Mouse (Mus musculus) midbrain, postnatal 0 days (tissue): ENCODE measurements at regions not wholly inside any gene's neighbourhood (a gene's known extent, or its start where the extent isn't known, plus 50 kb on each side); places are given as distances from the start of the nearest gene placed in this dataset.

Source experiments
- ATAC-seq: fragments of 200-750 bp; cut with Nextera tagmentation; 2 replicates; pipeline ENCODE4 v1.8.0; 2017; ENCODE audit warnings: moderate number of reproducible peaks, mild to moderate bottlenecking, moderate TSS enrichment, moderate library complexity; ENCODE audit not compliant: low FRiP score
- DNase-seq: peaks from one replicate; pipeline ENCODE4 v3.0.0-alpha.2; 2015; ENCODE audit warnings: low spot score
- H3K27ac ChIP-seq: fragments of 300-500 bp; sonication (generic); 2 replicates; pipeline ENCODE4 v1.5.1; 2014; ENCODE audit warnings: low read depth, mild to moderate bottlenecking, low read length, mixed read lengths
- H3K27me3 ChIP-seq: fragments of 300-500 bp; sonication (generic); 2 replicates; pipeline ENCODE4 v1.6.1; 2014; ENCODE audit warnings: low read length, control low read depth, mixed read lengths; ENCODE audit not compliant: insufficient read depth
- H3K36me3 ChIP-seq: fragments of 300-500 bp; sonication (generic); 2 replicates; pipeline ENCODE4 v1.6.1; 2014; ENCODE audit warnings: low read length, control low read depth, mixed read lengths; ENCODE audit not compliant: insufficient read depth
- H3K4me1 ChIP-seq: fragments of 300-500 bp; sonication (generic); 2 replicates; pipeline ENCODE4 v1.6.1; 2014; ENCODE audit warnings: mild to moderate bottlenecking, control low read depth, antibody characterized with exemption, low read length, mixed read lengths; ENCODE audit not compliant: insufficient read depth
- H3K4me2 ChIP-seq: fragments of 300-500 bp; sonication (generic); 2 replicates; pipeline ENCODE4 v1.6.1; 2014; ENCODE audit warnings: low read depth, mild to moderate bottlenecking, low read length, mixed read lengths; ENCODE audit not compliant: poor library complexity, severe bottlenecking
- H3K4me3 ChIP-seq: fragments of 300-500 bp; sonication (generic); 2 replicates; pipeline ENCODE4 v1.5.1; 2014; ENCODE audit warnings: low read depth, mild to moderate bottlenecking, low read length, moderate library complexity
- H3K9ac ChIP-seq: fragments of 300-500 bp; sonication (generic); replicated peaks from 2 replicates; pipeline ENCODE4 v1.6.1; 2014; ENCODE audit warnings: mild to moderate bottlenecking, low read length, moderate library complexity, mixed read lengths; ENCODE audit not compliant: poor library complexity, severe bottlenecking
- H3K9me3 ChIP-seq: fragments of 300-500 bp; sonication (generic); 2 replicates; pipeline ENCODE4 v1.6.1; 2016; ENCODE audit warnings: low read length, control low read depth
- CTCF ChIP-seq: IDR thresholded peaks from 2 replicates; pipeline ENCODE4 v1.5.1; 2016; ENCODE audit warnings: antibody characterized with exemption, mild to moderate bottlenecking
- WGBS: fragments of 180-500 bp; shearing (Covaris S2); extraction: QIAGEN DNeasy Blood & Tissue Kit; methylation state at CpG from one replicate; pipeline ENCODE4 v1.1.7; 2014; 5-methylcytosine and 5-hydroxymethylcytosine counted together

DNA sequence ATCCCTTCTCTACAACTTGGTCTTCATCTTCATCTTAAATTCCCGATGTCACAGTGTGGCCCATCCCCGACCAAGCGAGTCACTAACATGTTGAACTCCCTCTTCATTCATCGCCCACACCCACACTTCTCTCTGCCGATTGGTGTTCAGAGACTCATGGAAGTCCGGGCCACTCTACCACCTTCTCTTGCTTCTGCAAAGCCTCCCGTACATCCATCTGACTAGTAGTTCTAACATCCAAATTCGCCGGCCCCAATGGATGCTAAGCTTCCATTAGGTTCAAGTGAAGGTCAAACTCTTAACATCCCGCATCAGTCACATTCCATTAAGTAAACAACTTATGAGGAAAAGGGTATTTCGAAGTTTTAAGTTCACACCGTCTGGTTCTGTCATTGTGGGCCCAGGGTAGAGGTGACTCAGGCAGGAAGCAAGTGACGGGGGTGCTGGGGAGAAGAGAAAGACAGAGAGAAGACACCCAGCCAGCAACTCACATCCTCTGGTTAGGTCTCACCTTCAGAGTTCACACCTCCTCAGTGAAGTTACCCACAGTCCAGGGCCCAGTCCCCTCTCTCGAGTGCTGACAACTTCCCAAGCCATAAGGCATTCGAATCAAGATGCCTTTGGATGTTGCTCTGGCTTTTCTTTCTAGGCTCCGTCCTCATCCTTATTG lies 61.0 kb upstream of the Ubash3b start:
- Histone ChIP-seq H3K9me3 (no peaks in the 10 kb centered on the region), H3K27ac (no peak overlapping the region), H3K9ac (no peak overlapping the region), H3K4me3 (no peak overlapping the region), H3K4me2 (no peak overlapping the region), H3K27me3 (no peaks in the 10 kb centered on the region), H3K36me3 (no peaks in the 10 kb centered on the region), H3K4me1 (no peaks in the 10 kb centered on the region)
- DNase-seq = no peak
- no peak for ATAC-seq
- 95% methylated on average over 16 of the region's 16 CpGs for WGBS
- no peak for TF ChIP-seq CTCF

DNA sequence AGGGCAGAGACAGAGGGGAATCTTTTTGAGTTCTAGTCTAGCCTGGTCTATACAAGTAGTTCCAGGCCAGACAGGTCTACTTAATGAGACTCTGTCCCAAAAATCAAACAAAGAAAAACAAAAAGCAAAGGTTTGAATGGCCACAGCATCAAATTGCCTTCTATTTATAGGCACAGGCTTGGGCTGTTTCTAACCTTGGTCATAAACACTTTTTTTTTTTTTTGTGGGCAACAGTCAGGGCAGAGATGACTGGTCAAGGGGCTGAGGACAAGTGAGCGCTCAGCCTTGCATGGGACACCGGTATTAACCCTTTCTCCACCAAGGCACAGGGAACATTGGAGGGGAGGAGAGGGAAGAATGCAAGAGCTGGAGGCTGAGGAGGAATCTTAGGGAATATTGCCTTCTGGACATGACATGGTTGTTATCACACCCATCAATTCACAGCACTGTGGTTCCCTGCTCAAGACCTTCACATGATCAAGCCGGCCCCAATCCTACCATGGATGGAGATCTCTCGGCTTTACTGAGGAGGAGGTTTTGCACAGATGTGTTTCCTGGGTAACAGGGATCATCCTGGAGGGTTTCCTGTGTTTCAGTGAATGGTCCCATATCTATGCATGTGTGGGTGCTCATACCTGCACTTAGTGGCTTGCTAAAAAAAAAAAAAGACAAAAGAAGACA lies 59.8 kb upstream of the Ubash3b start:
- no peak for DNase-seq
- Histone ChIP-seq H3K9ac (no peak overlapping the region), H3K4me3 (no peak overlapping the region), H3K27ac (no peak overlapping the region), H3K9me3 (no peaks in the 10 kb centered on the region), H3K4me2 (no peak overlapping the region), H3K4me1 (no peaks in the 10 kb centered on the region), H3K36me3 (no peaks in the 10 kb centered on the region), H3K27me3 (no peaks in the 10 kb centered on the region)
- WGBS = 78% methylated on average over 4 of the region's 4 CpGs
- TF ChIP-seq CTCF = no peak
- ATAC-seq = no peak

DNA sequence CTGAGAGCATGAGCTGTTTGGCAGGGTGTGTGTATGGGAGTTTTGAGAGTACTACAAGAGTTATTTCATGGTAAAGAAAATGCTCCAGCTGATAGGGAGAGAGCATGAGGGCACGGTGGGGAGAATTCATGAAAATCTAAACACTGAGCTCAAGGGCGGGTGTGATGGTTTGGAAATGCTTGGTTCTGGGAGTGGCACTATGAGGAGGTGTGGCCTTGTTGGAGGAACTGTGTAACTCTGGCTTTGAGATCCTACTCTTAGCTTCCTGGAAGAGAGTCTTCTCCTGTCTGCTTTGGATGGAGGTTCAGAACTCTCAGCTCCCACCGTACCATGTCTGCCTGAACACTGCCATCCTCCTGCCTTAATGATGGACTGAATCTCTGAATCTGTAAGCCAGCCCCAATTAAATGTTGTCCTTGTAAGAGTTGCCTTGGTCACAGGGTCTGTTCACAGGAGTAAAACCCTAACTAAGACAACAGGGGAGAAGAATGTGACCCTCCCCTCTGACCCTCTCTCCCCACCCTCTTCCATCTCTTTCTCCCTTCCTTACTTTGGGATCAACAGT lies 58.7 kb upstream of the Ubash3b start:
- H3K27me3 ChIP-seq = no peaks in the 10 kb centered on the region
- DNase-seq (no peak), ATAC-seq (no peak)
- 94% methylated on average over 3 of the region's 3 CpGs for WGBS
- no peak overlapping the region for H3K27ac ChIP-seq
- TF ChIP-seq CTCF = no peak
- H3K9ac ChIP-seq = no peak overlapping the region
- H3K4me1 ChIP-seq = no peaks in the 10 kb centered on the region
- no peak overlapping the region for H3K4me2 ChIP-seq
- no peaks in the 10 kb centered on the region for H3K36me3 ChIP-seq
- no peaks in the 10 kb centered on the region for H3K9me3 ChIP-seq
- H3K4me3 ChIP-seq = no peak overlapping the region

DNA sequence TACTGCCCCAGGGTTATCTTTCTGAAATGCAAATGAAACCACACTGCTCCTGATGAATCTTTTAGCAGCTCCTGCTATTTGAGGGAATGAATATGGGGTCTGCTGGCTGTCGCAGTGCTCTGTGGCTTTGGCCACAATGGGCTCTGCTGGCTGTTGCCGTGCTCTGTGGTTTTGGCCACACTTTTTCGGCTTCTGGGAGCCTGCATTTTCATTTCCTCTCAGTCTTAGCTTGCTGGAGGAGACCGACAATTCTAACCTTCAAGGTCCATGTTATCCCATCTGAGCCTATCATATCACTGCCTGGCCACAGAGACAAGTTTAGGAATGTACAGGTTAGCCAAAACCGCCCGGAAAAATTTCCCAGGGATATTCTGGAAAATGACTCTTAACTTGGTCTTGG lies 57.2 kb upstream of the Ubash3b start:
- Histone ChIP-seq H3K36me3 (no peaks in the 10 kb centered on the region), H3K4me2 (no peak overlapping the region), H3K4me1 (no peaks in the 10 kb centered on the region), H3K9me3 (no peaks in the 10 kb centered on the region), H3K27me3 (no peaks in the 10 kb centered on the region), H3K4me3 (no peak overlapping the region), H3K27ac (0 out of 2 replicates have a peak overlapping the region, but pooled peaks have one; percentile 18), H3K9ac (no peak overlapping the region)
- TF ChIP-seq CTCF = no peak
- ATAC-seq (no peak), DNase-seq (no peak)
- WGBS = 73% methylated on average over 6 of the region's 6 CpGs

DNA sequence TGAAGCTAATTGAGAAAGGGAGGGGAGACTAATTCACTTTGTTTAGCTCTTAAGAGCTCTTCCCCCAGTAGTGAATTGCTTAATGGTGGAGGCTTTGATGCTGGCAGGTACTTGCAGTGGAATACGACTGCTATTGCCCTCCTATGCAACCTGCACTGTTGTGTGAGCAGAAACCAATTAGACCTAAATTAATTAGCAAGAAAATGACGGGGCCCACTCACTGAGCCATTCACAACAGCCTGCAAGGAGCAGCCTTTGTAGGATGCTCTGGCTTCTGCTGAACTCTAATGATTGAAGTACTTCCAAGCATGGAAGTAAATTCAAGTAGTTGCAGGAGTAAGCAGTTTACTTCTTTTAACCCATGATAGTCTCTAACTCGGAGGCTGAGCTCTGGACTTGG lies 54.8 kb upstream of the Ubash3b start:
- no peak overlapping the region for H3K27ac ChIP-seq
- no peak for TF ChIP-seq CTCF
- H3K4me1 ChIP-seq = peaks cover 8% of the 10 kb centered on the region; the same call in 1 of the 2 replicates
- no peaks in the 10 kb centered on the region for H3K9me3 ChIP-seq
- 41% methylated on average over 3 of the region's 3 CpGs for WGBS
- no peak for ATAC-seq
- no peaks in the 10 kb centered on the region for H3K27me3 ChIP-seq
- no peak overlapping the region for H3K4me3 ChIP-seq
- no peak overlapping the region for H3K4me2 ChIP-seq
- no peak for DNase-seq
- H3K9ac ChIP-seq = no peak overlapping the region
- no peaks in the 10 kb centered on the region for H3K36me3 ChIP-seq

DNA sequence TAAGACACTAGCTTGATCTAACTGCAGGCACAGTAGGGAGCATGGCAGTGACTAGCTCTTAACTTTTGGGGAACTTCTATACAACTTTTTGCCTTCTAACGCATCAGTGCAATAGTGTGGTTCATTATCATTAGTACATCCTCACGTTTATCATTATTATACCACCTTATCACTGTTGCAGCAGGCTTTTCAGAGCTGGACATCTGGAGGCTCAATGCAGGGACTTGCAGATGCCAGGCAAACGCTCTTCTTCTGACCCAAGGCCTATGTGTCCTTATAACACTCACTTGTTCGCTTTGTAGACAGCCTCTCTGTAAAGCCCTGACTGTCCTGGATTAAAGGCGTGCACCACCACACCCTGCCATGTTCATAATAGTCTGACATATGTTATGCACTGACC lies 53.5 kb upstream of the Ubash3b start:
- Histone ChIP-seq H3K4me1 (peaks cover 8% of the 10 kb centered on the region; the same call in 1 of the 2 replicates), H3K4me3 (no peak overlapping the region), H3K36me3 (no peaks in the 10 kb centered on the region), H3K27ac (no peak overlapping the region), H3K9me3 (no peaks in the 10 kb centered on the region), H3K4me2 (no peak overlapping the region), H3K27me3 (no peaks in the 10 kb centered on the region), H3K9ac (no peak overlapping the region)
- 90% methylated on average over 5 of the region's 5 CpGs for WGBS
- DNase-seq (no peak), ATAC-seq (no peak)
- no peak for TF ChIP-seq CTCF
